Mouse (Mus musculus) left cerebral cortex, postnatal 14 days (tissue): ENCODE measurements at regions not wholly inside any gene's neighbourhood (a gene's known extent, or its start where the extent isn't known, plus 50 kb on each side); places are given as distances from the start of the nearest gene placed in this dataset.
A peak's percentile ranks its signal among the peaks of the same experiment; 100 is the strongest.
"Not testable (repeated sequence)": the region's sequence is repeated elsewhere in the genome, so short reads cannot be mapped to it uniquely, and the experiment has no call there.

Experiments used
- DNase-seq, 2 experiments: peaks; one replicate each; pipeline ENCODE4 v3.0.0; 2021 to 2022; ENCODE audit warnings: low spot score in 2 of 2, mixed read lengths in 1 of 2
- intact Hi-C: fragments of 180-260 bp; cut with DNase I; formaldehyde crosslinking; loops from one replicate; pipeline ENCODE4 v1.15.1; 2025

GRCm38 (mm10) chr7:82047456-82047855 is 55.4 kb upstream of the Bnc1 start:
- no peak for DNase-seq
- intact Hi-C loops, result no loop called here

GRCm38 (mm10) chr7:82053411-82053810 is 61.3 kb upstream of the Bnc1 start:
- no peak for DNase-seq
- intact Hi-C loops, result no loop called here

GRCm38 (mm10) chr7:82056551-82057230 is 64.6 kb upstream of the Bnc1 start:
- intact Hi-C loops, result no loop called here
- no peak for DNase-seq

- peak; percentile 17 to 34 for DNase-seq
- intact Hi-C loops, result no loop called here
These were observed 71.3 kb upstream of the Bnc1 start for GRCm38 (mm10) chr7:82063407-82063806.

- intact Hi-C loops, result no loop called here
- peak in 1 of 2 experiments; percentile 58 for DNase-seq
These were observed 77.7 kb upstream of the Bnc1 start for GRCm38 (mm10) chr7:82069629-82070450.

GRCm38 (mm10) chr7:82070946-82071727 is 79.0 kb upstream of the Bnc1 start:
- no peak for DNase-seq
- intact Hi-C loops, result no loop called here

- DNase-seq, result peak in 1 of 2 experiments; percentile 38
These were observed 83.3 kb upstream of the Bnc1 start for GRCm38 (mm10) chr7:82075359-82075758.

GRCm38 (mm10) chr7:82081851-82082250 is 89.8 kb upstream of the Bnc1 start:
- DNase-seq, result no peak
- intact Hi-C loops, result no loop called here

More at GRCm38 (mm10) chr7:82075359-82075758, 83.3 kb upstream of the Bnc1 start:
- intact Hi-C loops, result no loop called here

GRCm38 (mm10) chr7:82082883-82083282 is 90.8 kb upstream of the Sh3gl3 start:
- no peak for DNase-seq
- intact Hi-C loops, result no loop called here

GRCm38 (mm10) chr7:82084473-82084872 is 89.2 kb upstream of the Sh3gl3 start:
- no peak for DNase-seq

GRCm38 (mm10) chr7:82085205-82085604 is 88.4 kb upstream of the Sh3gl3 start:
- intact Hi-C loops, result no loop called here
- no peak for DNase-seq

More at GRCm38 (mm10) chr7:82084473-82084872, 89.2 kb upstream of the Sh3gl3 start:
- intact Hi-C loops, result no loop called here

- DNase-seq, result no peak
- intact Hi-C loops, result no loop called here
These were observed 75.5 kb upstream of the Sh3gl3 start for GRCm38 (mm10) chr7:82098136-82098535.

- no peak for DNase-seq
- intact Hi-C loops, result no loop called here
These were observed 72.3 kb upstream of the Sh3gl3 start for GRCm38 (mm10) chr7:82101314-82101713.

GRCm38 (mm10) chr7:82105631-82106030 is 68.0 kb upstream of the Sh3gl3 start:
- intact Hi-C loops, result no loop called here
- DNase-seq, result no peak

GRCm38 (mm10) chr7:82109141-82109540 is 64.5 kb upstream of the Sh3gl3 start:
- DNase-seq, intact Hi-C loops: not testable (repeated sequence)

GRCm38 (mm10) chr7:82109550-82109949 is 64.1 kb upstream of the Sh3gl3 start:
- no peak for DNase-seq
- intact Hi-C loops, result no loop called here

- intact Hi-C loops, result no loop called here
These were observed 63.7 kb upstream of the Sh3gl3 start for GRCm38 (mm10) chr7:82109977-82110376.

GRCm38 (mm10) chr7:82112046-82112445 is 61.6 kb upstream of the Sh3gl3 start:
- DNase-seq, result no peak
- intact Hi-C loops, result no loop called here

More at GRCm38 (mm10) chr7:82109977-82110376, 63.7 kb upstream of the Sh3gl3 start:
- no peak for DNase-seq

GRCm38 (mm10) chr7:82115646-82116045 is 58.0 kb upstream of the Sh3gl3 start:
- no peak for DNase-seq
- intact Hi-C loops, result loop anchor here (5.0 kb wide), 1 partner anchor 328 kb away; the partner anchor contains the start of gene 3110040N11Rik

GRCm38 (mm10) chr7:82119266-82119665 is 54.4 kb upstream of the Sh3gl3 start:
- DNase-seq, result peak; percentile 93 to 94
- intact Hi-C loops, result loop anchor here (1.0 to 5.0 kb wide), 2 partner anchors 160 to 332 kb away; partner anchors contain the start of gene 3110040N11Rik
